Mouse (Mus musculus): Measurements from ENCODE around the gene Retn. TPM values are rescaled to one million over a fixed set of nuclear protein-coding genes. Genes with fewer than 3 reads are reported as not detected.
A peak's percentile ranks its signal among the peaks of the same experiment; 100 is the strongest.

The Retn gene
- polyA plus RNA-seq (2014; fragmentation: Nextera tagmentation; extraction: Ambion mirVana), result 0.18 TPM in 1 of 2 replicates, not detected in the other

- ATAC-seq (ENCODE audit: low FRiP score) (no peak), DNase-seq (ENCODE audit: low spot score) (no peak)
- Histone ChIP-seq H3K27ac (ENCODE audit: low read depth, low read length) (no peak within 1 kb of the TSS), H3K9ac (ENCODE audit: low read depth, low read length) (no peak within 1 kb of the TSS), H3K4me3 (ENCODE audit: low read depth, low read length) (no peak within 1 kb of the TSS), H3K4me2 (replicated peaks; ENCODE audit: low read depth, low read length) (no peak within 1 kb of the TSS), H3K9me3 (ENCODE audit: control insufficient read depth, low read length) (no peaks in the 10 kb centered on the region), H3K27me3 (ENCODE audit: control insufficient read depth, insufficient read depth, low read length) (no peaks in the 10 kb centered on the region), H3K36me3 (ENCODE audit: control insufficient read depth, insufficient read depth, low read length) (no peaks in the 10 kb centered on the region), H3K4me1 (replicated peaks; ENCODE audit: control insufficient read depth, insufficient read depth, low read length) (no peaks in the 10 kb centered on the region)
- 76% methylated on average over 3 of the region's 3 CpGs for WGBS
These were observed at the start of gene Retn for GRCm38 (mm10) chr8:3655526-3655925. Retn (plus strand) TSS chr8:3655770.

DNA sequence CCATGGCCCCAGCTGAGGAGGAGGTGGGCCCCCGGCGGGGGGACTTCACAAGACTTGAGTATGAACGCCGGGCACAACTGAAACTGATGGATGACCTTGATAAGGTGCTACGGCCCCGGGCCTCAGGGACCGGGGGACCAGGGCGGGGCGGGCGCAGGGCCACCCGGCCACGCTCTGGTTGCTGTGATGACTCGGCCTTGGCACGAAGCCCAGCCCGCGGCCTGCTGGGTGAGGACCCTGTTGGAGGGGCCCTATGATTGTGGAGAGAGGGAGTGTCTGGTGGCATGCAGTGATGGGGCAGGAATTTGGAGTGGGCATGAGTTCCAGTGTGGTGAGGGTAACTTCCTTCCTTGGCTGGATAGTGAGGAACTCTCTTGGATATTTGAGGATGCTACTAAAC lies 49.0 kb upstream of the Retn start:
- ATAC-seq (ENCODE audit: low FRiP score), result no peak
- Histone ChIP-seq H3K9ac (ENCODE audit: low read depth, low read length) (no peak overlapping the region), H3K36me3 (ENCODE audit: control insufficient read depth, insufficient read depth, low read length) (peaks cover 3% of the 10 kb centered on the region; the same call in 1 of the 2 replicates), H3K27ac (ENCODE audit: low read depth, low read length) (no peak overlapping the region), H3K27me3 (ENCODE audit: control insufficient read depth, insufficient read depth, low read length) (no peaks in the 10 kb centered on the region), H3K4me1 (replicated peaks; ENCODE audit: control insufficient read depth, insufficient read depth, low read length) (no peaks in the 10 kb centered on the region), H3K9me3 (ENCODE audit: control insufficient read depth, low read length) (no peaks in the 10 kb centered on the region), H3K4me3 (ENCODE audit: low read depth, low read length) (no peak overlapping the region), H3K4me2 (replicated peaks; ENCODE audit: low read depth, low read length) (no peak overlapping the region)
- DNase-seq (ENCODE audit: low spot score), result no peak
- WGBS, result 96% methylated on average over 16 of the region's 16 CpGs

DNA sequence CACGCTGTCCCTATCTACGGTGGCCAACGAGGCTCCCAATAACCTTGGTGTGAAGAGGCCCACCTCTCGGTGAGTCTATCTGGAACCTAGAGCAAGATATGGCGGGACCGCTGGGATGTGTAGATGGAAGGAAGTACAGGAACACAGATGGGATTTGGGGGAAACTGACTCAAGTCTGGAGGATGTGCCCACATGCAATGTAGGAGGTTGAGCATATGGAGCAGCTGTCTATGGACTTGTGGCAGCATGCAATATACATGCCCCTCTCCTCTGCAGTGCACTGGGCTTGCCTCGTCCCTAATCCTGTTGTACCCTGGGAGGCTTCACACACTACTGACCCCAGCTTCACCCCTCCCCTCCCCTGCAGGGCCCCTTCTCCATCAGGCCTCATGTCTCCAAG lies 47.7 kb upstream of the Retn start:
- Histone ChIP-seq H3K36me3 (ENCODE audit: control insufficient read depth, insufficient read depth, low read length) (peaks cover 3% of the 10 kb centered on the region; the same call in 1 of the 2 replicates), H3K9me3 (ENCODE audit: control insufficient read depth, low read length) (no peaks in the 10 kb centered on the region), H3K27me3 (ENCODE audit: control insufficient read depth, insufficient read depth, low read length) (no peaks in the 10 kb centered on the region), H3K27ac (ENCODE audit: low read depth, low read length) (no peak overlapping the region), H3K4me2 (replicated peaks; ENCODE audit: low read depth, low read length) (no peak overlapping the region), H3K9ac (ENCODE audit: low read depth, low read length) (no peak overlapping the region), H3K4me1 (replicated peaks; ENCODE audit: control insufficient read depth, insufficient read depth, low read length) (no peaks in the 10 kb centered on the region), H3K4me3 (ENCODE audit: low read depth, low read length) (no peak overlapping the region)
- DNase-seq (ENCODE audit: low spot score) (no peak), ATAC-seq (ENCODE audit: low FRiP score) (no peak)
- WGBS, result 87% methylated on average over 7 of the region's 7 CpGs

- 91% methylated on average over 12 of the region's 12 CpGs for WGBS
These were observed 46.3 kb upstream of the Retn start for GRCm38 (mm10) chr8:3609046-3609815.

GRCm38 (mm10) chr8:3609816-3610150 lies 45.8 kb upstream of the Retn start:
- H3K36me3 ChIP-seq (ENCODE audit: control insufficient read depth, insufficient read depth, low read length), result peaks cover 12% of the 10 kb centered on the region; the same call in 1 of the 2 replicates

More at GRCm38 (mm10) chr8:3609046-3609815, 46.3 kb upstream of the Retn start:
- no peak for DNase-seq (ENCODE audit: low spot score)
- no peak for ATAC-seq (ENCODE audit: low FRiP score)
- Histone ChIP-seq H3K9ac (ENCODE audit: low read depth, low read length) (no peak overlapping the region), H3K27ac (ENCODE audit: low read depth, low read length) (no peak overlapping the region), H3K27me3 (ENCODE audit: control insufficient read depth, insufficient read depth, low read length) (no peaks in the 10 kb centered on the region), H3K4me3 (ENCODE audit: low read depth, low read length) (no peak overlapping the region), H3K4me2 (replicated peaks; ENCODE audit: low read depth, low read length) (no peak overlapping the region), H3K36me3 (ENCODE audit: control insufficient read depth, insufficient read depth, low read length) (peaks cover 10% of the 10 kb centered on the region; the same call in 1 of the 2 replicates), H3K9me3 (ENCODE audit: control insufficient read depth, low read length) (no peaks in the 10 kb centered on the region), H3K4me1 (replicated peaks; ENCODE audit: control insufficient read depth, insufficient read depth, low read length) (no peaks in the 10 kb centered on the region)

GRCm38 (mm10) chr8:3621199-3621970 lies 34.2 kb upstream of the Retn start, which contains the start of the genes Xab2 and Pet100:
Xab2 (minus strand) TSS chr8:3621316.
Pet100 (plus strand) TSS chr8:3621548.
- Histone ChIP-seq H3K4me1 (replicated peaks; ENCODE audit: control insufficient read depth, insufficient read depth, low read length) (0 out of 2 replicates have a peak, but pooled peaks cover 2% of the 10 kb centered on the region), H3K36me3 (ENCODE audit: control insufficient read depth, insufficient read depth, low read length) (no peaks in the 10 kb centered on the region), H3K27ac (ENCODE audit: low read depth, low read length) (no peak within 1 kb of the TSS), H3K4me3 (ENCODE audit: low read depth, low read length) (peak within 1 kb of the TSS; percentile 93), H3K9me3 (ENCODE audit: control insufficient read depth, low read length) (no peaks in the 10 kb centered on the region), H3K9ac (ENCODE audit: low read depth, low read length) (peak within 1 kb of the TSS; percentile 73), H3K27me3 (ENCODE audit: control insufficient read depth, insufficient read depth, low read length) (no peaks in the 10 kb centered on the region), H3K4me2 (replicated peaks; ENCODE audit: low read depth, low read length) (peak within 1 kb of the TSS; percentile 69)
- under 1% methylated on average over 37 of the region's 37 CpGs for WGBS
- ATAC-seq (ENCODE audit: low FRiP score) (peak; percentile 99), DNase-seq (ENCODE audit: low spot score) (peak; percentile 100)

More at GRCm38 (mm10) chr8:3609816-3610150, 45.8 kb upstream of the Retn start:
- no peak for DNase-seq (ENCODE audit: low spot score)
- WGBS, result 85% methylated on average over 6 of the region's 6 CpGs
- Histone ChIP-seq H3K9ac (ENCODE audit: low read depth, low read length) (no peak overlapping the region), H3K4me2 (replicated peaks; ENCODE audit: low read depth, low read length) (no peak overlapping the region), H3K27ac (ENCODE audit: low read depth, low read length) (no peak overlapping the region), H3K4me3 (ENCODE audit: low read depth, low read length) (no peak overlapping the region), H3K4me1 (replicated peaks; ENCODE audit: control insufficient read depth, insufficient read depth, low read length) (no peaks in the 10 kb centered on the region), H3K27me3 (ENCODE audit: control insufficient read depth, insufficient read depth, low read length) (no peaks in the 10 kb centered on the region), H3K9me3 (ENCODE audit: control insufficient read depth, low read length) (no peaks in the 10 kb centered on the region)
- ATAC-seq (ENCODE audit: low FRiP score), result no peak

- ATAC-seq (ENCODE audit: low FRiP score), result no peak
- no peak overlapping the region for H3K9ac ChIP-seq (ENCODE audit: low read depth, low read length)
- WGBS, result 68% methylated on average over 8 of the region's 8 CpGs
These were observed 33.5 kb upstream of the Retn start for GRCm38 (mm10) chr8:3622119-3622518.

DNA sequence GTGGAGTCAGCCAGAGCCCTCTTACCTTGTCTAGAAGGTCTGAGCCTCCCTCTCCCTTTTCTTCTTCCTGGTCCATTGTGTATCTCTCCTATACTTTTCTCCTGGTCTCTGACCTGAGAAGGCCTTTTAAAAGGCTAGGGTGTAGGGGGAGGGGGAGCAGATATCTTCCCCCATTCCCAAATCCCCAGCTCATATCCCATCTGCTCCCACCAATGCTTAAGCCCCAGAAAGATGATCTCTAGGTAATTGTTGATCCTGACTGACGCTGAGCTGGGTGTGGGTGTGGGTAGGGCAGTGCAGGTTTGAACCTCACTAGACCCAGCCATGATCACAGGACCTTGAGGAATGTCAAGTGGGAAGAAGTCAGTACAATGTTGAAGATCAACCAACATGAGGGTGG lies 30.1 kb upstream of the Retn start, which contains the start of gene Pcp2:
TSS of gene Pcp2 (minus strand) at position 101 of the 400 bp plus-strand sequence.
- ATAC-seq (ENCODE audit: low FRiP score) (no peak), DNase-seq (ENCODE audit: low spot score) (no peak)
- WGBS, result 80% methylated on average over 1 of the region's 1 CpGs
- Histone ChIP-seq H3K27me3 (ENCODE audit: control insufficient read depth, insufficient read depth, low read length) (no peaks in the 10 kb centered on the region; the same call in 1 of the 2 replicates), H3K4me1 (replicated peaks; ENCODE audit: control insufficient read depth, insufficient read depth, low read length) (no peaks in the 10 kb centered on the region), H3K4me2 (replicated peaks; ENCODE audit: low read depth, low read length) (no peak within 1 kb of the TSS), H3K36me3 (ENCODE audit: control insufficient read depth, insufficient read depth, low read length) (no peaks in the 10 kb centered on the region), H3K4me3 (ENCODE audit: low read depth, low read length) (no peak within 1 kb of the TSS), H3K9me3 (ENCODE audit: control insufficient read depth, low read length) (no peaks in the 10 kb centered on the region), H3K27ac (ENCODE audit: low read depth, low read length) (no peak within 1 kb of the TSS), H3K9ac (ENCODE audit: low read depth, low read length) (no peak within 1 kb of the TSS)

More at GRCm38 (mm10) chr8:3622119-3622518, 33.5 kb upstream of the Retn start:
- Histone ChIP-seq H3K27me3 (ENCODE audit: control insufficient read depth, insufficient read depth, low read length) (no peaks in the 10 kb centered on the region), H3K27ac (ENCODE audit: low read depth, low read length) (no peak overlapping the region), H3K4me1 (replicated peaks; ENCODE audit: control insufficient read depth, insufficient read depth, low read length) (0 out of 2 replicates have a peak, but pooled peaks cover 2% of the 10 kb centered on the region), H3K36me3 (ENCODE audit: control insufficient read depth, insufficient read depth, low read length) (no peaks in the 10 kb centered on the region), H3K4me3 (ENCODE audit: low read depth, low read length) (peak overlapping the region; percentile 93), H3K9me3 (ENCODE audit: control insufficient read depth, low read length) (no peaks in the 10 kb centered on the region), H3K4me2 (replicated peaks; ENCODE audit: low read depth, low read length) (peak overlapping the region; percentile 60)
- DNase-seq (ENCODE audit: low spot score), result no peak

Measured in hindbrain, embryonic 11.5 days (tissue).